Mouse (Mus musculus) E14TG2a.4 (cell line): ENCODE results near the gene Syk.
A peak's percentile ranks its signal among the peaks of the same experiment; 100 is the strongest.

Experiments
- H3K27me3 ChIP-seq: 2 replicates; pipeline ENCODE4 v1.6.1; 2014; ENCODE audit warnings: low read length, control low read depth; ENCODE audit not compliant: insufficient read depth
- H3K36me3 ChIP-seq: 2 replicates; pipeline ENCODE4 v1.6.1; 2014; ENCODE audit warnings: low read length, control low read depth; ENCODE audit not compliant: insufficient read depth
- H3K4me1 ChIP-seq: replicated peaks from 2 replicates; pipeline ENCODE4 v1.6.1; 2014; ENCODE audit warnings: low read depth, low read length, control low read depth
- H3K4me3 ChIP-seq: replicated peaks from 2 replicates; pipeline ENCODE4 v1.5.1; 2014; ENCODE audit warnings: mild to moderate bottlenecking, low read length
- H3K9me3 ChIP-seq: 2 replicates; pipeline ENCODE4 v1.6.1; 2014; ENCODE audit warnings: low read length, control low read depth
- CTCF ChIP-seq: conservative IDR thresholded peaks from 2 replicates; pipeline ENCODE4 v1.5.1; 2014; ENCODE audit warnings: low read length
- NANOG ChIP-seq: IDR thresholded peaks from 2 replicates; pipeline ENCODE4 v1.6.1; 2014; ENCODE audit warnings: borderline replicate concordance, low read length, mixed read lengths
- POU5F1 ChIP-seq: IDR thresholded peaks from 2 replicates; pipeline ENCODE4 v1.6.1; 2014; ENCODE audit warnings: low read length, borderline replicate concordance

Gene Syk

DNA sequence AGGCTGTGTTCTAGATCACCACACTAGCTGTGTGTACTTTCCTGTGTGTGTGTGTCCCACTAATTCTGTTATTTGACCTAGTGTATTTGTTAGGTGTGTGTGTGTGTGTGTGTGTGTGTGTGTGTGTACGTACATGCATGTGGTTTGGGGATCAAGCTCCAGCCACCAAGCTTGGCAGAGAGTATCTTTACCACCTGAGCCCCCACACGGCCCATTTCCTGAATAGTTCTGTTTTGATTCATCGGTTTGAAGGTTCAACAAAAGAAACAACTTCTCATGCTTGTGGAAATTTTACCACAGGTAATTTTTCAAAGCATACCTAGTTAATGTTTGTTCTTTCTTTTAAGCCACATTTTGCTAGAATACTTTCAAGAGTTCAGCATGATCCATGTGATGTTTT, 52.5 kb downstream of the Syk start:
- H3K4me3 ChIP-seq = no peak overlapping the region
- H3K27me3 ChIP-seq = no peaks in the 10 kb centered on the region

DNA sequence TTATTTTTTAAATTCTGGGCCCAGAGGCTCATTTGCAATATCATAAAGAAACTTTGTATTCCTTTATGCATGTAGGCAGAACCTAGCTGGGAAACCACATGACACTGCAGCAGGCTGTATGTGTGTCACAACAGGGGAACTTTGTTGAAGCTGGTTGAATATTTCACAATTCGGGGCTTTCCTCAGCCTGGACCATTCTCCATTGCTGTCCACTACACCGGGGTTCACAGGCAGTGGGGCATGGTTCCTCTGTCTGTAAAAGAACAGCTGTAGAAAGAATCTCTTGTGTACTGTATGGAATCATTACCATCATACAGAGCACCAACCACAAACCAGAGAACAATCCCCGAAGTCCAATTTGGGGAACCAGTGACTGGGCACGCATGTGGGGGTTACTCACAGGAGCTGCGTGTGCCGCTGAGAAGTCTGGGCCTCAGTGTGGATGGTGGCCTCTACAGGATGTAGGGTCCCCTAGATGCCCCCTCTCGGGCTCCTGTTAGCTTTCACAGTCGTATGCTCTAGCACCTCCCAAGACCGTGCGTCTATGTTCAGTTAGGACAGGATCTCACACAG, 53.3 kb downstream of the Syk start:
- Histone ChIP-seq H3K36me3 (peaks cover 79% of the 10 kb centered on the region), H3K27me3 (no peaks in the 10 kb centered on the region), H3K4me3 (no peak overlapping the region), H3K9me3 (no peaks in the 10 kb centered on the region), H3K4me1 (peaks cover 18% of the 10 kb centered on the region)
- TF ChIP-seq CTCF = no peak
- no peak for TF ChIP-seq NANOG
- no peak for TF ChIP-seq POU5F1

More for the DNA sequence above, 52.5 kb downstream of the Syk start:
- Histone ChIP-seq H3K9me3 (no peaks in the 10 kb centered on the region), H3K4me1 (peaks cover 18% of the 10 kb centered on the region), H3K36me3 (peaks cover 77% of the 10 kb centered on the region)
- TF ChIP-seq CTCF = no peak
- TF ChIP-seq NANOG = no peak
- TF ChIP-seq POU5F1 = no peak

DNA sequence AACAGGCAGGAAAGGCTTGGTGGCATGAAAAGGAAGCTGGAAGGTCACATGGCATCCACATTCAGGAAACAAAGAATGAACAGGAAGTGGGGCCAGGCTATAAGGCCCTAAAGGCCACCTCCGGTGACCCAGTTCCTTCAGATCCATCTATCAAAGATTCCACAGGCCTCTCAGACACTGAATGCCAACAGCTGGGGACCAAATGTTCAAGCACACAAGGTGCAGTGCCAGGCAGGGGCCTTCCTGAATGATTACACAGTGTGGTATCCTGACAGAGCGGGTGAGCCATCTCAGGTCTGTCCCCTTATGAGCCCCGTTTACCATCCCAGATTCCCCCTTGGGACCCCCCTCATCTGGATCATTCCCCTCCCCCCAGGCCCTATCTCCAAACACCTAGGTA, 63.6 kb downstream of the Syk start:
- Histone ChIP-seq H3K4me3 (no peak overlapping the region), H3K36me3 (peaks cover 65% of the 10 kb centered on the region), H3K4me1 (peaks cover 22% of the 10 kb centered on the region), H3K27me3 (no peaks in the 10 kb centered on the region), H3K9me3 (no peaks in the 10 kb centered on the region)
- TF ChIP-seq POU5F1 = no peak
- no peak for TF ChIP-seq CTCF
- no peak for TF ChIP-seq NANOG

DNA sequence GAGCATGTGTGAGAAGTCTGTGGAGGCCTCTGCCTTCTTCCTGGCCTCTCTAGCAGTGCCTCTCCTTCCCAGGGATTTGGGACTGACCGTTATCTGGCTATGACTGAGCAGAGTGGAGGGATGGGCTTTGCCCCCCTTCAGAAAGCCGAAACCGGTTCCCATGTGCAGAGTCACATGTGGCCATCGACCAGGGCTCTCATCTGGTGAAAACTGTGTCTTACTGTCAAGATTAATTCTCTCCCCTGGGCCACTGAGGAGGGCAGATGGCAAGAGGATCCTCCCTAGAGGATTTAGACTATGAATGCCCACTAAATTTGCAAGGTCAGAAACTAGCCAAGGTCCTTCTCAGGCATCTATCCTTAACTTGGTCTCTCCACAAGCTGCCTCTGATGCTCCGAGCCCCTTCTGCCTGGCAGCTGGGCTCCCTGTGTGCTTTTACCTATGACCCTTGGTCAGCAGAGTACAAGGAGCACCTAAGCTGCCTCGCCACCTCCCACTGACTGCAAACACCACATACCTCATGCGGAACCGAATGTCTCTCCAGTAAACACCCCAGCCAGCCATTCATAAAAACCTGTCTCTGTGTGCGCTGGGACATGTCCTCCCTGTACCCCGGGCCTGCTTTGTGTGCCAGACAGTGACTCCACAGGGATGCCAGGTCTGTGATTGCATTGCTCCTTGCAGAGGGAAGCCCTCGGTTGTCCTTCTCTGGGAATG, 65.2 kb downstream of the Syk start:
- Histone ChIP-seq H3K4me1 (peaks cover 18% of the 10 kb centered on the region), H3K4me3 (no peak overlapping the region), H3K36me3 (peaks cover 50% of the 10 kb centered on the region), H3K27me3 (no peaks in the 10 kb centered on the region; the same call in 1 of the 2 replicates), H3K9me3 (no peaks in the 10 kb centered on the region)
- no peak for TF ChIP-seq NANOG

DNA sequence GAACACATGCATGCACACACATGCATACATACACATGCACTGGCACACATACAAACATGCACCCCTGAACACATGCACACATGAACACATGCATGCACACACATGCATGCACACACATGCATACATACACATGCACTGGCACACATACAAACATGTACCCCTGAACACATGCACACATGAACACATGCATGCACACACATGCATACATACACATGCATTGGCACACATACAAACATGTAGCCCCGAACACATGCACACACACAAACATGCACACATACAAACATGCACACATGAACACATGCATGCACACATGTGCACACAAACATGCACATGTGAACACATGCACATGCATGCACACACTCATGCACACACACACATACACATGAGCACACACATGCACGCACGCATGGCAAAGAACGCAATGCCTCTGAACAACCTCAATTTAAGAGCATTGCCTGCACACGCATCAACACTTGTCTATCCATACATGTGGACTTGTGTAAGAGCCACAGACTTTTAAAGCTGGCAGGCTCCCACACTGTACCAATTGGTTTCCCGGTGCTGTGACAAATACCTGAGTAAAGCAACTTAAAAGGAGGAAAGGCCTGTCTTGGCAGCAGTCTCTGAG, 66.9 kb downstream of the Syk start:
- Histone ChIP-seq H3K27me3 (peaks cover 10% of the 10 kb centered on the region), H3K36me3 (peaks cover 32% of the 10 kb centered on the region), H3K9me3 (no peaks in the 10 kb centered on the region), H3K4me3 (no peak overlapping the region), H3K4me1 (peaks cover 18% of the 10 kb centered on the region)
- TF ChIP-seq NANOG (no peak), POU5F1 (no peak), CTCF (no peak)

DNA sequence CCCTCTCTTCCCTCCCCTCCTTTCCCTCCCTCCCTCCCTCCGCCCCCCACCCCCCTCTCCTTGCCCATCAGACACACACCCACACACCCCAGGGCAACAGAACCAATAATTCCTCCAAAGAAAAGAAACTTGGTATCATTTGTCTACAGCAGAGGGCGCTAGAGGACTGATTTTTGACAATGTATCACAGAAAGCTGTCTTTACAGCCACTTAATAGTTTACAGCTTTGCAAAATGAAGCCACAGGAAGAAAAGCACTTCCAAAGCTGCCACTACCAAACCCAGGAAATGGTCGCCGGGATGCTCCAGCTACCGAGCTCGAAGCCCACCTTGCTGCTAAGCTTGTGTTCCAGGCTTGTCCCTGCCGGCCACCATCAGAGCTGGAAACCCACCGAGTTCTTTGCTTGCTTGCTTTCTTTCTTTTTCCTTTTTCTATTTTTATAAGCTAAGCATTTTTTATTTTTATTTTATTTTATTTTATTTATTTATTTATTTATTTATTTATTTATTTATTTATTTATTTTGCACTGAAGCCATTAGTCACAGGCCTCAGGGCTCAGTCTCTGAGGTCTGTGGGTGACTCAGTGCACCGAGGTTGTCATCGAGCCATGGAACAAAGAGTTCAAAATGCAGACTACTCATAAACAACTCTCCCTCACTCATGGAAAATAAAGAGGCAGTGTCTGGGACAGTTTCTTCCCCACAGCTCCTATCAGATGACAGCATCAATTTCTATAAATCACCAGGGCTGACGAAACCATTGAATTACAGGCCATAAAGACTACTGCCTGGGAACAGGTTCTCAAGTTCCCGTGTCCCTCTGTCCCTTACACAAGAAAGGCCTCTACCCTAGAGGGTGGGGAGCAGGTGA, 68.6 kb downstream of the Syk start:
- Histone ChIP-seq H3K36me3 (peaks cover 16% of the 10 kb centered on the region), H3K9me3 (no peaks in the 10 kb centered on the region), H3K27me3 (peaks cover 25% of the 10 kb centered on the region), H3K4me1 (peaks cover 12% of the 10 kb centered on the region), H3K4me3 (no peak overlapping the region)
- TF ChIP-seq POU5F1 (no peak), CTCF (peak; percentile 52), NANOG (no peak)

DNA sequence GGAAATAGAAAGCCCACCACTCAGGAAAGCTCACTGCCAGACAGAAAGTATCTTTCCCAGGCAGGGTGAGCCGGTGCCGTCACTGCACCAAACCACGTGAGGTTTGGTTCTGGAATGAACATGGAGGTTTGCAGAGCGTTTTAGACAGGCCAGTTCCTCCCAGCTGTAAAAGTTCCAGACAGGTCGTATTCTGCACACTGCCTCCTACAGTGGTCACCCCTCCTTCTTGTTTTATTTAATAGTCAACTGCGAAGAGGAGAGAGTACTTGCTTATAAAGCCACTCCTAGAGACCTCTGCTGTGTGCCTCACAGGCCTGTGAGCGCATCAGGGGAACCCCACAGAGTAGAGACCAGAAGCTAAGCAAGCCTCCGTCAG, 69.3 kb downstream of the Syk start:
- no peak for TF ChIP-seq NANOG
- no peak for TF ChIP-seq POU5F1
- no peak for TF ChIP-seq CTCF
- H3K4me3 ChIP-seq = no peak overlapping the region
- H3K36me3 ChIP-seq = peaks cover 9% of the 10 kb centered on the region

DNA sequence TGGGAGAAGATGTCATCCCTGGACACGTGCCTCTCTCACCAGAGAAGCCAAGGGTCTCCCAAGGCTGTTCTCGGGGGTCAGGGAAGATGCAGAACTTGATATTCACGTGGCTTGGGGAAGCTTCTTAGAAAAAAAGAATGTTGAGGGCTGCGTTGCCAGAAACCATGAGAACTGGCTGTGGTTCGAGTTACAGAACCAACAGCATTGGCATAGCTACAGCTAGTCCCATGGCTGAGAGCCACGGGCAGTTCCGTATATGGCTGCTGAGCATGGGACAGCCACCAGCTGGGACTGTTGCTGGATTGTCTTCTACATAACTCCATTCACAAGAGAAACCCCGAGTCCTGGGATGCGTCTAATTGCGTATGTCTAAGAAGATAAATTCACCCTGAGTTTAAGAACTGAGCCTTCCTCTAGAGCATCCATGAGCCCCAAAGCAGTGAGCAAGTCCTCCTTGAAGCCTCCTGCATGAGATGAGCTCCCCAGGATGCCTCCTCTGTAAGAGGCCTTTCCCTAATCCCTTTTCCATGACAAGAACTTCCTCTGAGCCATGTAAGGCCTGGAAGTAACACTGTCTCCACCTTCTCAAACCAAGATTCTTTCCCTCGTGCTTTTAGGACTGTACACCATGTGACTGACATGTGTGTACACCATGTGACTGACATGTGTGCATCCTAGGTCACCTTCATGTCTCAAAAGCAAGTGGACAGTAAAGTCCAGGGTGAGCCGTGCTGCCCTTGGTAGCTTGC, 71.3 kb downstream of the Syk start:
- TF ChIP-seq NANOG (no peak), CTCF (no peak), POU5F1 (no peak)
- H3K36me3 ChIP-seq = no peaks in the 10 kb centered on the region
- H3K27me3 ChIP-seq = peaks cover 26% of the 10 kb centered on the region
- H3K4me3 ChIP-seq = no peak overlapping the region
- peaks cover 5% of the 10 kb centered on the region for H3K4me1 ChIP-seq
- no peaks in the 10 kb centered on the region for H3K9me3 ChIP-seq

More for the DNA sequence above, 69.3 kb downstream of the Syk start:
- Histone ChIP-seq H3K27me3 (peaks cover 25% of the 10 kb centered on the region), H3K9me3 (no peaks in the 10 kb centered on the region), H3K4me1 (peaks cover 12% of the 10 kb centered on the region)
